Mouse (Mus musculus): ENCODE results near the gene Srpk2. TPM values are rescaled to one million over a fixed set of nuclear protein-coding genes. Genes with fewer than 3 reads are reported as not detected.

The Srpk2 gene
- polyA plus RNA-seq, 1 experiment = 7.8 TPM

DNA sequence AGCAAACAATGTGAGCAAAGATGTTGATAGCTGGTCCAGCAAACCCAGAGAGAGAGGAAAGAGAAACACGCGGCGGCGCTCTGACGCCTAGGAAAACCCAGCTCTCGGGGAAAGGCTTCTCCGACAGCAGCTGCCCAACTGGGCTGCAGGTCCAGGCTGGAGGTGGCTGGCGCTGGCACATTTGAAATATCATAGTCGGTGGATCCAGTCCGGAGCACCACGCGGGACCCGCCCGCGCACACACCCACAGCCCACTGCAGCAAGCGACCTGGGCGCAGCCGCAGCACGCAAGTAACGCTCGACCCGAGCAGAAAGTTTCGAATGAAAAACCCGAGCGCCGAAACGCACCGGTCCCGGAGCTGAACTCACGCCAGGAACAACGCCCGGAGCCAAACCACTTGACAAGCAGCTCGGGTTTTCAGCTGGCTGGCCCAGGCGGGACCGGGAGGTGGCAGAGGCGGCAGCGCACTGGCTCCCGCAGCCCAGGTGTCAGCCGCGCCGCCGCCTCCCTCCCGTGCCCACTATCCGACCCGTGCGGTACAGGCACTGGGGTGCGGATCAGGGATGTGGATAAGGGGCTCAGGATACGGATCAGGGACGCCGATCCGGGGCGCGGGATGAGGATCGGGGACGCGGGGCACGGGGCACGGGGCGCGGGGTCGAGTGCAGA is 9.5 kb downstream of the Srpk2 start:
- H3K4me3 ChIP-seq (replicated peaks; ENCODE audit: extremely low read depth, low read depth, low read length) = peak overlapping the region; percentile 82
- peak; percentile 68 for DNase-seq
- H3K4me1 ChIP-seq (ENCODE audit: control insufficient read depth, insufficient read depth, low read length) = no peaks in the 10 kb centered on the region; the same call in 1 of the 2 replicates
- TF ChIP-seq POLR2A (IDR thresholded peaks at IDR 0.05; ENCODE audit: borderline replicate concordance, extremely low read depth, low read depth, low read length) (no peak), CTCF (IDR thresholded peaks at IDR 0.05; ENCODE audit: insufficient read depth, low read length) (peak; percentile 26; the same call in 1 of the 2 replicates)
- under 1% methylated on average over 61 of the region's 61 CpGs for WGBS

GRCm38 (mm10) chr5:23672136-23672535 is 12.3 kb downstream of the Srpk2 start:
- Histone ChIP-seq H3K4me3 (replicated peaks; ENCODE audit: extremely low read depth, low read depth, low read length) (no peak overlapping the region), H3K4me1 (ENCODE audit: control insufficient read depth, insufficient read depth, low read length) (no peaks in the 10 kb centered on the region; the same call in 1 of the 2 replicates)
- WGBS = 38% methylated on average over 7 of the region's 7 CpGs
- no peak for TF ChIP-seq POLR2A (IDR thresholded peaks at IDR 0.05; ENCODE audit: borderline replicate concordance, extremely low read depth, low read depth, low read length)
- TF ChIP-seq CTCF (IDR thresholded peaks at IDR 0.05; ENCODE audit: insufficient read depth, low read length) = no peak
- DNase-seq = peak; percentile 47

GRCm38 (mm10) chr5:23670880-23671279 is 13.5 kb downstream of the Srpk2 start:
- Histone ChIP-seq H3K4me3 (replicated peaks; ENCODE audit: extremely low read depth, low read depth, low read length) (no peak overlapping the region), H3K4me1 (ENCODE audit: control insufficient read depth, insufficient read depth, low read length) (no peaks in the 10 kb centered on the region; the same call in 1 of the 2 replicates)
- DNase-seq = no peak
- 90% methylated on average over 4 of the region's 4 CpGs for WGBS
- no peak for TF ChIP-seq POLR2A (IDR thresholded peaks at IDR 0.05; ENCODE audit: borderline replicate concordance, extremely low read depth, low read depth, low read length)
- no peak for TF ChIP-seq CTCF (IDR thresholded peaks at IDR 0.05; ENCODE audit: insufficient read depth, low read length)

DNA sequence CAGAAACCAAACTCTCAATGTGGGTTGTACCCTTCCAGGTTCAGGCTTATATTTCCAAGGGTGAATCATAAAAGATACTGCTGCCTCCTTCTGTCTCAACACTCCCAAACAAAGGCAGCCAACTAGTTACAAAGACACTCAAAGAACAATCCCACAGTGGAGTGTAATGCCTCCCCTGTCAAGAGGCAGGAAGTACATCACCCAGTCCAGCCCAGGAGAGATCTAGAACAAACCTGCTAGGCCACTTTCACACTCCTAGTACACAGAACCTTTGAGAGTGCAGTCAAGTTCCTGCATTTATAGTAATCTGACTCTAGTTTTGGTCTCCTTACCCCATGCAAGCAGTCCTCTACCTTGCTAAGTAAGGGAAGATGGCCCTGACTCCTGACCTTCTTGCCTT is 18.5 kb downstream of the Srpk2 start:
- TF ChIP-seq CTCF (IDR thresholded peaks at IDR 0.05; ENCODE audit: insufficient read depth, low read length) (no peak), POLR2A (IDR thresholded peaks at IDR 0.05; ENCODE audit: borderline replicate concordance, extremely low read depth, low read depth, low read length) (no peak)
- Histone ChIP-seq H3K4me3 (replicated peaks; ENCODE audit: extremely low read depth, low read depth, low read length) (no peak overlapping the region), H3K4me1 (ENCODE audit: control insufficient read depth, insufficient read depth, low read length) (no peaks in the 10 kb centered on the region)
- DNase-seq = no peak

DNA sequence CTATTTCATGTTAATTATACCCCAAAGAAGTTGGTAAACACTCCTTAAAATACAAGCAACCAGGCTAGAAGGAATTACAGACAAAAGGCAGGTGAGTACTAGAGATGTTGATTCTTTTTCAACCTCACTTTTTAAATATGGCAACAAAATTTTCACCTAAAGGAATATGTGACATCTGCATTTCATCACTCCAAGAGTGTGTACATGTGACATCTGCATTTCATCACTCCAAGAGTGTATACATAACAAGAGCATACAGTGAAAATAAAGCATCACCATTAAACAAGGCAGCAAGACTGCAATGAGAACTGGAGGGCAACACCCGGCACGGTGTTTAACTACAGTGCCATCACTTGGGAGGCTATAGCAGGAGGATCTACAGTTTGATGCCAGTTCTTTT is 23.2 kb downstream of the Srpk2 start:
- WGBS = 67% methylated on average over 2 of the region's 2 CpGs
- H3K4me3 ChIP-seq (replicated peaks; ENCODE audit: extremely low read depth, low read depth, low read length) = no peak overlapping the region
- TF ChIP-seq POLR2A (IDR thresholded peaks at IDR 0.05; ENCODE audit: borderline replicate concordance, extremely low read depth, low read depth, low read length) (no peak), CTCF (IDR thresholded peaks at IDR 0.05; ENCODE audit: insufficient read depth, low read length) (no peak)
- no peaks in the 10 kb centered on the region; the same call in 1 of the 2 replicates for H3K4me1 ChIP-seq (ENCODE audit: control insufficient read depth, insufficient read depth, low read length)
- DNase-seq = no peak

GRCm38 (mm10) chr5:23658017-23658416 is 26.4 kb downstream of the Srpk2 start:
- no peaks in the 10 kb centered on the region; the same call in 1 of the 2 replicates for H3K4me1 ChIP-seq (ENCODE audit: control insufficient read depth, insufficient read depth, low read length)
- 76% methylated on average over 5 of the region's 5 CpGs for WGBS
- no peak for TF ChIP-seq CTCF (IDR thresholded peaks at IDR 0.05; ENCODE audit: insufficient read depth, low read length)
- TF ChIP-seq POLR2A (IDR thresholded peaks at IDR 0.05; ENCODE audit: borderline replicate concordance, extremely low read depth, low read depth, low read length) = no peak
- H3K4me3 ChIP-seq (replicated peaks; ENCODE audit: extremely low read depth, low read depth, low read length) = no peak overlapping the region
- DNase-seq = no peak

DNA sequence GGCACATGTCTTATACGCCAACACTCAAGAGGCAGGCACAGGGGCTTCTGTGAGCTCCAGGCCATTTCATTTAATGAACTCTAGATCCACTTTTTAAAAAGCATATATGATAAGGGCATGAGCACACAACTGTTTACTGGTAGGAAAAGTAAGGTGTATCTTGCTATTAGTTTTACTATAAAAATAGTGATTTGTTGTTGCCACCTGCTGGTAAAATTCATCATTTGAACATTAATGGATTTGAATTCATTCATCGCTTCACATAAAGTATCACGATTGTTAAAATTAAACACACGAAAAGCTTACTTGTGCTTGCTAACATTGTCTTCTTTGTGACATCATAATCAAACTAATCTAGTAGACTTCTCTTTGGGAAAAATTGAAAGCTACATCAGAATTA is 27.8 kb downstream of the Srpk2 start:
- WGBS = 71% methylated on average over 4 of the region's 4 CpGs
- DNase-seq = no peak
- no peak overlapping the region for H3K4me3 ChIP-seq (replicated peaks; ENCODE audit: extremely low read depth, low read depth, low read length)
- TF ChIP-seq POLR2A (IDR thresholded peaks at IDR 0.05; ENCODE audit: borderline replicate concordance, extremely low read depth, low read depth, low read length) (no peak), CTCF (IDR thresholded peaks at IDR 0.05; ENCODE audit: insufficient read depth, low read length) (no peak)
- no peaks in the 10 kb centered on the region; the same call in 1 of the 2 replicates for H3K4me1 ChIP-seq (ENCODE audit: control insufficient read depth, insufficient read depth, low read length)

DNA sequence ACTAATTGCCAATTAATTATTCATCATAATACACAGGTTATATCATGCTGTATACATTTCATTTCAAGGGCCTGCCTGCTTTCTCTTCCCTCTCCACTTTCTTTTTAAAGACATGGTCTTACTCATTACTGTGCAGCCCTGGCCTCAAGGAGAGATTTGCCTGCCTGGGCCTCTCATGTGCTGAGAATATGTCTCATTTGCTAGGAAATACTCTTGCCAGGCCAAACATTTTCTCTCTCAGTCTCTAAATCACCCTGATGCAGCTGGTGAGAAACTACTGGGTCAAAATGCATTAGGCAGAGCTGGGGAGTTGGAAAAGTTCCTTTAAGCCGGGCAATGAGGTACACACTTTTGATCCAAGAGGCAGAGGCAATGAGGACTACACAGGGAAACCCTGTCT is 29.4 kb downstream of the Srpk2 start:
- Histone ChIP-seq H3K4me3 (replicated peaks; ENCODE audit: extremely low read depth, low read depth, low read length) (no peak overlapping the region), H3K4me1 (ENCODE audit: control insufficient read depth, insufficient read depth, low read length) (no peaks in the 10 kb centered on the region; the same call in 1 of the 2 replicates)
- no peak for DNase-seq
- TF ChIP-seq CTCF (IDR thresholded peaks at IDR 0.05; ENCODE audit: insufficient read depth, low read length) (no peak), POLR2A (IDR thresholded peaks at IDR 0.05; ENCODE audit: borderline replicate concordance, extremely low read depth, low read depth, low read length) (no peak)
- 41% methylated on average over 1 of the region's 1 CpGs for WGBS

GRCm38 (mm10) chr5:23652326-23652725 is 32.1 kb downstream of the Srpk2 start:
- WGBS = 62% methylated on average over 7 of the region's 7 CpGs
- no peaks in the 10 kb centered on the region; the same call in 1 of the 2 replicates for H3K4me1 ChIP-seq (ENCODE audit: control insufficient read depth, insufficient read depth, low read length)
- H3K4me3 ChIP-seq (replicated peaks; ENCODE audit: extremely low read depth, low read depth, low read length) = no peak overlapping the region
- TF ChIP-seq CTCF (IDR thresholded peaks at IDR 0.05; ENCODE audit: insufficient read depth, low read length) (no peak), POLR2A (IDR thresholded peaks at IDR 0.05; ENCODE audit: borderline replicate concordance, extremely low read depth, low read depth, low read length) (no peak)
- DNase-seq = no peak

- TF ChIP-seq CTCF (IDR thresholded peaks at IDR 0.05; ENCODE audit: insufficient read depth, low read length) = no peak
- TF ChIP-seq POLR2A (IDR thresholded peaks at IDR 0.05; ENCODE audit: borderline replicate concordance, extremely low read depth, low read depth, low read length) = no peak
- DNase-seq = no peak
- whole genome bisulfite sequencing = 88% methylated on average over 3 of the region's 3 CpGs
- H3K4me3 ChIP-seq (replicated peaks; ENCODE audit: extremely low read depth, low read depth, low read length) = no peak overlapping the region
- H3K4me1 ChIP-seq (ENCODE audit: control insufficient read depth, insufficient read depth, low read length) = no peaks in the 10 kb centered on the region; the same call in 1 of the 2 replicates
Observed at GRCm38 (mm10) chr5:23651786-23652185, 32.6 kb downstream of the Srpk2 start.

All from lung, adult 2 months (tissue).